Mouse (Mus musculus) subcutaneous adipose tissue, adult 2 months (tissue): ENCODE data around the gene Klhl34. TPM values are rescaled to one million over a fixed set of nuclear protein-coding genes. Genes with fewer than 3 reads are reported as not detected.

Experiments used
- polyA plus RNA-seq: library from polyadenylated mRNA; depleted of rRNA; stranded (reverse); fragments of >200 nt; gene quantifications from 2 replicates; pipeline ENCODE4 v1.2.3, GENCODE M21; 2012; ENCODE audit warnings: low replicate concordance; rRNA removed

The Klhl34 gene
- not detected in 2 replicates for polyA plus RNA-seq

DNA sequence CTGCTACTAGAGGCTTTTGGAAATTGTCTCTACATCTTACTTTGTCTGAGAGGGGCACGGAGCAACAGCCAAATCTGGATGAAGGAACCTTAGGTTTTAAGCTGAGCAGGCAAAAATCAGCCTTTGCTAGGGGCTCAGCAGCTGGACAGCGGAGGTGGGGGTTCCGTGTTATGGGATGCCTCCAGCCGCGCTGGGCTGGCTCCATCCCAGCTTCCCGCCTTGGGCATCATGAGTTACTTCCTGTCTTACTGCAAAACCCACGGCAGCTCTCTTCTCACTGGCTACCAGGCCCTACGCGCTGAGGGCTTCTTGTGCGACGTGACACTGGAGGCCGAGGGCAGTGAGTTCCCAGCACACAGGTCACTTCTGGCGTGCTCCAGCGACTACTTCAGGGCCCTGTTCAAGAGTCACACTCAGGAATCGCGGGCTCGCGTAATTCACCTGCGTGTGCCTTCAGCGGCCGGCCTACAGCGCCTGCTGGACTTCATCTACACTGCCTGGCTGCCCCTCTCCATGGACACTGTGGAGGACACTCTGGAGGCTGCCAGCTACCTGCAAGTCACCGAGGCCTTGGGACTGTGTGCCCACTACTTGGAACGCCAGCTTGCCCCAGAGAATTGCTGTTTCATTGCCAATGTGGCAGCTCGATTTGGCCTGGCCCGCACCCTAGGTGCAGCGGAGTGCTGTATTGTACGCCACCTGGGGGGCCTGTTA lies at the start of gene Klhl34:
Gene Klhl34, plus strand, starts transcription at position 229 of the 714 bp plus-strand sequence.

Other genes with a start within 250 kb of the Klhl34 start
- not detected in 2 replicates for gene Yy2, start 249.4 kb upstream of the Klhl34 start, polyA plus RNA-seq
- gene Mbtps2, start 219.7 kb upstream of the Klhl34 start, polyA plus RNA-seq = 7.3 and 12.8 TPM in 2 replicates
- gene Smpx, start 119.5 kb upstream of the Klhl34 start, polyA plus RNA-seq = not detected in 2 replicates
- gene Cnksr2, start 224.9 kb downstream of the Klhl34 start, polyA plus RNA-seq = 0.23 TPM in 1 of 2 replicates, not detected in the other